Mouse (Mus musculus) ES-E14 (cell line): ENCODE measurements around the gene Fhl2. TPM values are rescaled to one million over a fixed set of nuclear protein-coding genes. Genes with fewer than 3 reads are reported as not detected.

Experiments
- DNase-seq: peaks from one replicate; pipeline ENCODE4 v3.0.0-alpha.2; 2013; ENCODE audit warnings: low read depth, low spot score
- H3K27ac ChIP-seq: 2 replicates; pipeline ENCODE4 v1.5.1; 2012; ENCODE audit warnings: low read depth, mild to moderate bottlenecking, low read length, moderate library complexity, mixed read lengths; ENCODE audit not compliant: poor library complexity, insufficient read depth, severe bottlenecking
- H3K36me3 ChIP-seq: 2 replicates; pipeline ENCODE4 v1.6.1; 2012; ENCODE audit warnings: mild to moderate bottlenecking, low read length, moderate library complexity, mixed read lengths; ENCODE audit not compliant: control insufficient read depth, poor library complexity, insufficient read depth, severe bottlenecking
- H3K4me1 ChIP-seq, 2 experiments: fragments of 150-350 bp in 1 of 2; sonication (generic) in 1 of 2; 2 replicates each; pipeline ENCODE4 v1.6.1; 2012; ENCODE audit warnings: low read length in 2 of 2, mild to moderate bottlenecking in 1 of 2, mixed read lengths in 1 of 2; ENCODE audit not compliant: control insufficient read depth in 2 of 2, insufficient read depth in 2 of 2, poor library complexity in 1 of 2
- H3K4me3 ChIP-seq, 2 experiments: fragments of 150-350 bp in 1 of 2; sonication (generic) in 1 of 2; 2 replicates each; pipeline ENCODE4 v1.5.1; 2012; ENCODE audit warnings: low read length in 2 of 2, low read depth in 1 of 2, mild to moderate bottlenecking in 1 of 2, mixed read lengths in 1 of 2; ENCODE audit not compliant: insufficient read depth in 1 of 2, poor library complexity in 1 of 2, severe bottlenecking in 1 of 2
- H3K9ac ChIP-seq: 2 replicates; pipeline ENCODE4 v1.6.1; 2012; ENCODE audit warnings: low read depth, mild to moderate bottlenecking, low read length, mixed read lengths; ENCODE audit not compliant: poor library complexity, insufficient read depth, severe bottlenecking
- H3K9me3 ChIP-seq: fragments of 150-350 bp; sonication (generic); 2 replicates; pipeline ENCODE4 v1.6.1; 2012; ENCODE audit warnings: low read depth, mild to moderate bottlenecking, low read length; ENCODE audit not compliant: control insufficient read depth, insufficient read depth
- CHD2 ChIP-seq: IDR thresholded peaks from 2 replicates; pipeline ENCODE4 v1.6.1; 2014; ENCODE audit warnings: mild to moderate bottlenecking, low read depth, low read length, inconsistent platforms
- HCFC1 ChIP-seq: IDR thresholded peaks from 2 replicates; pipeline ENCODE4 v1.6.1; 2012; ENCODE audit warnings: low read length, inconsistent platforms, borderline replicate concordance; ENCODE audit not compliant: insufficient read depth
- MAFK ChIP-seq: IDR thresholded peaks from 2 replicates; pipeline ENCODE4 v1.6.1; 2014; ENCODE audit warnings: mild to moderate bottlenecking, low read depth, low read length, inconsistent platforms; ENCODE audit not compliant: insufficient read depth
- ZC3H11A ChIP-seq: IDR thresholded peaks from 2 replicates; pipeline ENCODE4 v1.6.1; 2012; ENCODE audit warnings: low read depth, mild to moderate bottlenecking, inconsistent platforms, low read length, borderline replicate concordance
- ZNF384 ChIP-seq: IDR thresholded peaks from 2 replicates; pipeline ENCODE4 v1.6.1; 2012; ENCODE audit warnings: low read depth, low read length, inconsistent platforms
- in situ Hi-C, 2 experiments: fragments of 600-800 bp; cut with MboI; formaldehyde crosslinking; loops; one replicate each; pipeline ENCODE4 v1.15.1; 2025; ENCODE audit warnings: low sequenced_read_pairs in 2 of 2, inconsistent platforms in 1 of 2; ENCODE audit not compliant: unreplicated experiment in 2 of 2
- total RNA-seq: library from RNA; depleted of rRNA; stranded (reverse); fragments of 300-350 nt; gene quantifications from 2 replicates; pipeline ENCODE4 v1.2.3, GENCODE M21; 2012

The Fhl2 gene
- total RNA-seq, 1 experiment = 27.4 TPM

- Histone ChIP-seq H3K36me3 (peaks cover 11% of the 10 kb centered on the region), H3K27ac (no peak overlapping the region), H3K9ac (no peak overlapping the region), H3K9me3 (no peaks in the 10 kb centered on the region), H3K4me3 (no peak overlapping the region), H3K4me1 (no peaks in the 10 kb centered on the region)
- DNase-seq = no peak
- no peak for TF ChIP-seq ZNF384
- no peak for TF ChIP-seq ZC3H11A
- no peak for TF ChIP-seq MAFK
- TF ChIP-seq HCFC1 = no peak
- no peak for TF ChIP-seq CHD2
- in situ Hi-C loops = no loop called here
Observed at GRCm38 (mm10) chr1:43117435-43117834, 79.3 kb downstream of the Fhl2 start.

GRCm38 (mm10) chr1:43112882-43113281 is 83.9 kb downstream of the Fhl2 start:
- Histone ChIP-seq H3K9ac (no peak overlapping the region), H3K27ac (no peak overlapping the region), H3K9me3 (no peaks in the 10 kb centered on the region), H3K4me3 (no peak overlapping the region), H3K4me1 (peaks cover 0 to 2% of the 10 kb centered on the region in 2 experiments; a peak in 2 of 4 replicates), H3K36me3 (peaks cover 18% of the 10 kb centered on the region)
- in situ Hi-C loops = no loop called here
- no peak for DNase-seq
- no peak for TF ChIP-seq CHD2

DNA sequence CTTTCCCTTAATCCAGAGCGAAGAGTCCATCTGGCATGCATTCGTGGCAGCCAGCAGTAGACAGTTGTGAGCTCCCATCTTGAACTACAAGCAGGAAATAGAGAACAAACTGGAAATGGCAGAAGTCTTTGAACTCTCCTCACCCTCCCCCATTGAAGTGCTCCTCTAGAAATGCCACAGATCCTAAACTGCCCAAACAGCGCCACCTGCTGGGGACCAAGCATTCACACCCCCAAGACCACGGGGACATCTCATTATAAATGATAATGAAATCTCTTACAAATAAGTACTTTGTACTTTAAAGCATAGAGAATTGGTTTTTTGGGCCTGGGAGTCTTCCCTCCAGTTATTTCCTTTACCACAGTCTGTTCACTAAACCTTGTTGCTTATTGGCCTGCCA is 86.2 kb downstream of the Fhl2 start:
- Histone ChIP-seq H3K4me1 (peaks cover 0 to 2% of the 10 kb centered on the region in 2 experiments; a peak in 2 of 4 replicates), H3K9me3 (no peaks in the 10 kb centered on the region), H3K9ac (no peak overlapping the region), H3K4me3 (no peak overlapping the region), H3K36me3 (peaks cover 22% of the 10 kb centered on the region), H3K27ac (no peak overlapping the region)
- in situ Hi-C loops = no loop called here
- TF ChIP-seq HCFC1 (no peak), MAFK (no peak), ZNF384 (no peak), ZC3H11A (no peak), CHD2 (no peak)
- peak; percentile 71 for DNase-seq

- DNase-seq = no peak
- no peaks in the 10 kb centered on the region for H3K9me3 ChIP-seq
- peaks cover 0 to 2% of the 10 kb centered on the region in 2 experiments; a peak in 2 of 4 replicates for H3K4me1 ChIP-seq
- peaks cover 17% of the 10 kb centered on the region for H3K36me3 ChIP-seq
- TF ChIP-seq HCFC1 (no peak), ZNF384 (no peak), CHD2 (no peak), MAFK (no peak), ZC3H11A (no peak)
- H3K4me3 ChIP-seq = no peak overlapping the region
- in situ Hi-C loops = no loop called here
- H3K9ac ChIP-seq = no peak overlapping the region
- no peak overlapping the region for H3K27ac ChIP-seq
Observed at GRCm38 (mm10) chr1:43108729-43109128, 88.1 kb downstream of the Fhl2 start.

GRCm38 (mm10) chr1:43098031-43098984 is 98.5 kb downstream of the Fhl2 start, which contains the start of the genes Tgfbrap1 and AI597479:
TSS of gene Tgfbrap1 (minus strand) at chr1:43098637.
TSS of gene AI597479 (plus strand) at chr1:43098710.
- in situ Hi-C loops = no loop called here
- no peaks in the 10 kb centered on the region; the same call in 1 of the 2 replicates for H3K36me3 ChIP-seq
- H3K9ac ChIP-seq = peak within 1 kb of the TSS; percentile 98
- H3K27ac ChIP-seq = peak within 1 kb of the TSS; percentile 94
- peak within 1 kb of the TSS; percentile 98 to 99 for H3K4me3 ChIP-seq
- TF ChIP-seq ZC3H11A (0 out of 2 replicates have a peak, but pooled peaks have one; percentile 22), MAFK (no peak), HCFC1 (peak; percentile 70; the same call in 1 of the 2 replicates), ZNF384 (no peak), CHD2 (no peak)
- DNase-seq = peak; percentile 81
- H3K4me1 ChIP-seq = peaks cover 0 to 2% of the 10 kb centered on the region in 2 experiments; a peak in 1 of 4 replicates
- no peaks in the 10 kb centered on the region for H3K9me3 ChIP-seq
